Mouse (Mus musculus) duodenum, adult 2 months (tissue): ENCODE results near the gene Klhl36. TPM values are rescaled to one million over a fixed set of nuclear protein-coding genes. Genes with fewer than 3 reads are reported as not detected.

ENCODE experiments used
- polyA plus RNA-seq: library from polyadenylated mRNA; depleted of rRNA; stranded (reverse); fragments of >200 nt; gene quantifications from 2 replicates; pipeline ENCODE4 v1.2.3, GENCODE M21; 2012; ENCODE audit warnings: low replicate concordance; rRNA removed

Gene Klhl36
- 12.2 and 17.3 TPM in 2 replicates for polyA plus RNA-seq

DNA sequence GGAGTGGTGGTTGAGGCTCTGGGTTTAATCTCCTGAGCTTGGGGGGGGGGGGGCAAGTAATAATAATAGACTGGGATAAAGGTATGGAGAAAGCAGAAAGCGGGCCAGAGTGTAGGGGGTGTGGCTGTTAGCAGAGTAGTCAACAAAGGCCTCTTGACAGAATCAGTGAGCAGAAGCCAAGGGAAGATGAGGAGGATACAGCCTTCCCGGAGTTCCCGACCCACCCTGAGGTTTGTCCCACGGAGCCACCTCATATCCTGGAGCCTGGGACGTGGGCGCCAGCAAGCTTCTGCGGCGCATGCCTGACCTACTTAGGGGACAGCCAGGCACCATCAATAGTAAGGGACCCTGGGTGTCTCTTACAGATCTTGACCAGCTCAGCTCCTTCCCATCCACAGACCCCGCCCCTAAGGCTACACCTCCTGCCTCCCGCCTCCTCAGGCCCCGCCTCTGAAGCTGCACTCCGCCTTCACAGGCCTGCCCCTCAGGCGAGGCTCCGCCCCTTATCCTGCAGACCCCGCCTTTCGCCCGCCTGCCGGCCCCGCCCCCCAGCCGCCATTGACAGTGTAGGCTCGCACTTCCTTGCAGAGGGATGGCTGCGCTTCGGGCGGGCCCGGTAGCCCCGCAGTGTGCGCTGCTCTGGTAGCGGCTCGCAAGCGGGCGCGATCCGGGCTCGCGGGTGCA lies at the start of gene Klhl36:
Klhl36 (plus strand) TSS at position 561 of the 684 bp plus-strand sequence.

DNA sequence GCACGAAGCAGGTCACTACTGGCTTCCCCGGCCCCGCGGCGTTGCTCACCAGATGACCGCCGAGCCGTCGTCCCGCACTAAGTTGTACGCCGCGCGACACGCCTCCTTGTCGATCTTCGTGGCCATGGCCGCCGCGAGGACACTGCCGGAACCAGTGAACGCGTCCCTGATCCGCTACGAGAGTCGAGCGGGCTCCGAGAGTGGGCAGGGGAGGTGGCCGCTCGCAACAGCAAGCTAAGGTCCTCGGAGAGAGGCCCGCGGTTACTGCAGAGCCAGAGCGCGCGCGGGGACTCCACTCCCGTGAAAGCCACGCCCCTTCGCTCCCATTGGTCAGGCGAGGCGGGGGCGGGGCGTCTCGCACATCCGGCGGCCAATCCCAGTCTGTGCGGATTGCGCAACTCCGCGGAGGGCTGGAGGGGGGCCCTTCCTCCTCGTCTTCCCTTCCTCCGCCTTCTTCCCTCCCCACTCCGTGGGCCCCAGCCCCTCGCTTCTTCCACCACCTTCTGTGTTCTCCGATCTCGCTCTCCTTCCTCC lies 21.7 kb upstream of the Klhl36 start, which contains the start of gene Cotl1:
Cotl1 (minus strand) TSS at position 270 of the 534 bp plus-strand sequence.

DNA sequence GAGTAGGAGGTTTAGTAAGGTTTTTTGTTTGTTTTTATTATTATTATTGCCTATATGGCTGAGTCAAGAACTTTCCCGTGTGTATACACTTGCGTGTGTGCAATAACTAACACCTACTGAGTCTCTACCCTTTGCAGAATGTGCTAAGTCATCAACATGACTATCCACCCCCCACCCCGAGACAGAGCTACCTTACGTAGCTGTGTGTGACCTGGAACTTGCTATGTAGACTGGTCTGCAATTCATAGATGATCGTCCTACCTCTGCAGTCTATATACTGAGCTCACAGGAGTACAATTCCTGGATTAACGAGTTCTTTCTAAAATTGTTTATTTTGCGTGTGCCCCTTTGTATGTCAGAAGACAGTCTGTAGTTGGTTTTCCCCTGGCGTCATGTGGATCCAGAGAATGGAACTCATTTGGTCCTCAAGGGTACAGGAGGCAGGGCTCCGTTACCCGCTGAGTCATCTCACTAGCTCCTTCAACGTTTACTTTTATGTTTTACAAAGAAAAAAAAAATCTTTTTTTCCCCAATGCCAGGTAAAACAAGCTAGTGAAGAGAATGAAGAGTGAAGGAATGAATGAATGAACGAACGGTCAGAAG lies 48.0 kb downstream of the Klhl36 start, which contains the start of gene Usp10:
Usp10 (plus strand) TSS at position 417 of the 603 bp plus-strand sequence.

DNA sequence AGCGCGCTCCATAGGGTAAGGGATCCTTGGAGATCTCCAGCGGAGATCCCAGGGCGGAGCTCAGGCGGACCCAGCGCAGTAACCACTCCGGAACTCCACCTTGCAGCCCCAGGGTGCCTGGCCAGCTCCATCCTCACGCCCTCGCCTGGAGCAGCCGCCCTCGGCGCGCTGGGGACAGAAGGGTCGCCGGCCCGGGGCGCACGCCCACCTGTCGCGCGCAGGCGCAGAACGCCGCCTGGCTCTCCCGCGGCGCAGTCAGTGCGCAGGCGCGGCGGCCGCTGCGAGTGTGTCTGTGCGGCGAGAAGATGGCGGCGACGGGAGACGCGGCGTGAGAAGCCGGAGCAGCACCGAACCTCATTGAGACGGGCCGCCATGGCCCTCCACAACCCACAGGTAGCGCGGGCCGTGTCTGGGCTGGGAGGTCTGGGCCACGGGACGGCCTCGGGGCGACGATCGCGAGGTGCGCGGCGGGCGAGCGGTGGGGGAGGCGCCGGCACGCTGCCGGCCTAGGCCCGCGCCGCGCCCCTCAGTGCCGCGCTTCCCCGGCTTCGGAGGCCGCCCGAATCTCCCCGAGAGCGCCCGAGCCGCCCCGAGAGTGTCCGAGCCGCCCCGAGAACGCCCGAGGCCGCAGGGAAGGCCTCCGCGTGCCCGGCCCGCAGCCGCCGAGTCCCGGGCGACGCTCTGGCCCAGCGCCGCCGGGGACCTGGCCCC lies 48.6 kb downstream of the Klhl36 start, which contains the start of gene Gm20388:
Gm20388 (plus strand) TSS at position 295 of the 711 bp plus-strand sequence.

Other genes starting within 250 kb of the Klhl36 start
- 0.44 and 4.5 TPM in 2 replicates for gene Adad2, start 249.5 kb upstream of the Klhl36 start, polyA plus RNA-seq
- 0.56 and 0.74 TPM in 2 replicates for gene Kcng4, start 226.6 kb upstream of the Klhl36 start, polyA plus RNA-seq
- 26.9 and 27.6 TPM in 2 replicates for gene Wfdc1, start 195.9 kb upstream of the Klhl36 start, polyA plus RNA-seq
- gene Atp2c2, start 162.3 kb upstream of the Klhl36 start, polyA plus RNA-seq: 4.3 and 5.8 TPM in 2 replicates
- 6.4 and 8.5 TPM in 2 replicates for gene Tldc1, start 83.8 kb upstream of the Klhl36 start, polyA plus RNA-seq
- gene Cotl1, start 21.7 kb upstream of the Klhl36 start, polyA plus RNA-seq: 369 and 425 TPM in 2 replicates
- gene Usp10, start 48.1 kb downstream of the Klhl36 start, polyA plus RNA-seq: 101 and 122 TPM in 2 replicates
- gene Gm20388, start 48.6 kb downstream of the Klhl36 start, polyA plus RNA-seq: 43.1 and 44.1 TPM in 2 replicates
- 4.4 and 13.5 TPM in 2 replicates for gene Crispld2, start 130.2 kb downstream of the Klhl36 start, polyA plus RNA-seq
- 131 and 211 TPM in 2 replicates for gene Zdhhc7, start 239.2 kb downstream of the Klhl36 start, polyA plus RNA-seq